12 mouse cellular contexts compared by ENCODE assay signal in genomic region chr13:113602882-113603342, GRCm38 (mm10). TPM values are rescaled to one million over a fixed set of nuclear protein-coding genes. Genes with fewer than 3 reads are reported as not detected.
DNase-seq lines count a peak whose midpoint lies in the region; ATAC-seq and TF ChIP-seq lines count a peak whose summit lies in the region.
"Had no signal": no experiment of that assay in that cellular context is flagged by ENCODE, and none has a peak within 500 bp of the region (broad histone marks: within the 10 kb centered on the region; RNA-seq: fewer than 3 reads in every experiment).

No protein-coding gene starts in this region.

- H3K4me3 ChIP-seq in gastrocnemius, adult 2 months: no peak overlapping the region
- H3K4me3 ChIP-seq in midbrain, embryonic 16.5 days (ENCODE audit: low read depth, low read length): no peak overlapping the region
- no peak overlapping the region for H3K4me3 ChIP-seq in midbrain, embryonic 14.5 days (replicated peaks; ENCODE audit: low read depth, low read length)
- H3K4me3 ChIP-seq in intestine, postnatal 0 days (ENCODE audit: low read depth, low read length): no peak overlapping the region
- H3K4me3 ChIP-seq in olfactory bulb, adult 2 months (ENCODE audit: insufficient read depth, low read depth, low read length): no peak overlapping the region
- no peak overlapping the region for H3K4me3 ChIP-seq in forebrain, embryonic 12.5 days (replicated peaks)
- H3K4me3 ChIP-seq: limb, embryonic 13.5 days; neural tube, embryonic 12.5 days had no signal

- DNase-seq in gastrocnemius, adult 2 months: peak; percentile 75
- DNase-seq in gastrocnemius, postnatal 25 days: no peak
- no peak for DNase-seq in midbrain, embryonic 14.5 days
- no peak for DNase-seq in layer of hippocampus, postnatal 10 days (ENCODE audit: low spot score in 2 of 2)
- DNase-seq: embryo, embryonic 11 days had no signal

- H3K4me1 ChIP-seq in midbrain, embryonic 16.5 days (ENCODE audit: control insufficient read depth, insufficient read depth, low read length): no peaks in the 10 kb centered on the region; the same call in 1 of the 2 replicates
- no peaks in the 10 kb centered on the region for H3K4me1 ChIP-seq in midbrain, embryonic 14.5 days (ENCODE audit: control insufficient read depth, insufficient read depth, low read length)
- 0 out of 2 replicates have a peak, but pooled peaks cover 6% of the 10 kb centered on the region for H3K4me1 ChIP-seq in intestine, postnatal 0 days (replicated peaks; ENCODE audit: control insufficient read depth, insufficient read depth, low read length)
- H3K4me1 ChIP-seq in olfactory bulb, adult 2 months (ENCODE audit: control insufficient read depth, insufficient read depth, low read length): peaks cover 44% of the 10 kb centered on the region
- peaks cover 15% of the 10 kb centered on the region for H3K4me1 ChIP-seq in forebrain, embryonic 12.5 days

- no peaks in the 10 kb centered on the region for H3K27me3 ChIP-seq in midbrain, embryonic 16.5 days (ENCODE audit: control insufficient read depth, insufficient read depth, low read depth, low read length)
- H3K27me3 ChIP-seq in midbrain, embryonic 14.5 days (ENCODE audit: control insufficient read depth, insufficient read depth, low read length): no peaks in the 10 kb centered on the region
- H3K27me3 ChIP-seq in intestine, postnatal 0 days (replicated peaks; ENCODE audit: control insufficient read depth, insufficient read depth, low read length): no peaks in the 10 kb centered on the region
- H3K27me3 ChIP-seq in forebrain, embryonic 12.5 days: no peaks in the 10 kb centered on the region
- H3K27me3 ChIP-seq: limb, embryonic 13.5 days; neural tube, embryonic 12.5 days had no signal

- intact Hi-C loops in gastrocnemius, adult 2 months (cut with DNase I): no loop called here

- H3K9me3 ChIP-seq in midbrain, embryonic 16.5 days (replicated peaks; ENCODE audit: control insufficient read depth, low read length, poor library complexity, severe bottlenecking): no peaks in the 10 kb centered on the region
- no peaks in the 10 kb centered on the region for H3K9me3 ChIP-seq in midbrain, embryonic 14.5 days (ENCODE audit: control insufficient read depth, low read length)
- no peaks in the 10 kb centered on the region for H3K9me3 ChIP-seq in intestine, postnatal 0 days (ENCODE audit: control insufficient read depth)
- H3K9me3 ChIP-seq in forebrain, embryonic 12.5 days: no peaks in the 10 kb centered on the region
- H3K9me3 ChIP-seq: limb, embryonic 13.5 days; neural tube, embryonic 12.5 days had no signal

- H3K27ac ChIP-seq in gastrocnemius, adult 2 months: peak overlapping the region; percentile 71
- no peak overlapping the region for H3K27ac ChIP-seq in midbrain, embryonic 16.5 days (ENCODE audit: low read length)
- no peak overlapping the region for H3K27ac ChIP-seq in midbrain, embryonic 14.5 days (replicated peaks; ENCODE audit: low read depth, low read length)
- peak overlapping the region; percentile 65 for H3K27ac ChIP-seq in intestine, postnatal 0 days (ENCODE audit: low read depth, low read length)
- peak overlapping the region; percentile 47; the same call in 1 of the 2 replicates for H3K27ac ChIP-seq in olfactory bulb, adult 2 months (ENCODE audit: insufficient read depth, low read depth, low read length)
- H3K27ac ChIP-seq in forebrain, embryonic 12.5 days: no peak overlapping the region
- H3K27ac ChIP-seq: limb, embryonic 13.5 days; neural tube, embryonic 12.5 days had no signal

- TF ChIP-seq POLR2A in olfactory bulb, adult 2 months (IDR thresholded peaks at IDR 0.05; ENCODE audit: insufficient read depth, low read depth, low read length): no peak

- ATAC-seq in midbrain, embryonic 16.5 days: 0 out of 2 replicates have a peak, but pooled peaks have one; percentile 29
- ATAC-seq in midbrain, embryonic 14.5 days (ENCODE audit: low FRiP score, low TSS enrichment): no peak
- ATAC-seq in intestine, postnatal 0 days: peak; percentile 88
- ATAC-seq in forebrain, embryonic 12.5 days (ENCODE audit: low FRiP score): no peak
- ATAC-seq: activated CD4-positive, CD25-positive, alpha-beta regulatory T cell, adult 4 months had no signal

- 84% methylated on average over 17 of the region's 17 CpGs for WGBS in midbrain, embryonic 16.5 days
- WGBS in midbrain, embryonic 14.5 days: 88% methylated on average over 17 of the region's 17 CpGs
- 45% methylated on average over 17 of the region's 17 CpGs for WGBS in intestine, postnatal 0 days
- 76% methylated on average over 17 of the region's 17 CpGs for WGBS in olfactory bulb, adult 2 months
- WGBS in forebrain, embryonic 12.5 days: 93% methylated on average over 17 of the region's 17 CpGs

- H3K4me2 ChIP-seq in midbrain, embryonic 16.5 days (ENCODE audit: low read length): no peak overlapping the region
- no peak overlapping the region for H3K4me2 ChIP-seq in midbrain, embryonic 14.5 days (ENCODE audit: low read length)
- peak overlapping the region; percentile 57 for H3K4me2 ChIP-seq in intestine, postnatal 0 days (replicated peaks; ENCODE audit: low read depth)
- H3K4me2 ChIP-seq in forebrain, embryonic 12.5 days: no peak overlapping the region
- H3K4me2 ChIP-seq: limb, embryonic 13.5 days; neural tube, embryonic 12.5 days had no signal

- no peak for TF ChIP-seq CTCF in gastrocnemius, adult 2 months (IDR thresholded peaks at IDR 0.05)
- no peak for TF ChIP-seq CTCF in intestine, postnatal 0 days (IDR thresholded peaks at IDR 0.05; ENCODE audit: low read depth)
- no peak for TF ChIP-seq CTCF in olfactory bulb, adult 2 months (IDR thresholded peaks at IDR 0.05; ENCODE audit: insufficient read depth, low read depth, low read length)

- no peak overlapping the region for H3K9ac ChIP-seq in midbrain, embryonic 16.5 days (ENCODE audit: low read depth, low read length)
- no peak overlapping the region for H3K9ac ChIP-seq in midbrain, embryonic 14.5 days (replicated peaks; ENCODE audit: low read length)
- H3K9ac ChIP-seq in intestine, postnatal 0 days (ENCODE audit: low read depth, low read length): peak overlapping the region; percentile 27; the same call in 1 of the 2 replicates
- no peak overlapping the region for H3K9ac ChIP-seq in forebrain, embryonic 12.5 days
- H3K9ac ChIP-seq: limb, embryonic 13.5 days; neural tube, embryonic 12.5 days had no signal

- no peaks in the 10 kb centered on the region for H3K36me3 ChIP-seq in midbrain, embryonic 16.5 days (ENCODE audit: control insufficient read depth, insufficient read depth, low read length)
- no peaks in the 10 kb centered on the region for H3K36me3 ChIP-seq in midbrain, embryonic 14.5 days (ENCODE audit: control insufficient read depth, insufficient read depth, low read length)
- no peaks in the 10 kb centered on the region for H3K36me3 ChIP-seq in intestine, postnatal 0 days (ENCODE audit: control insufficient read depth, insufficient read depth)
- 0 out of 2 replicates have a peak, but pooled peaks cover 5% of the 10 kb centered on the region for H3K36me3 ChIP-seq in forebrain, embryonic 12.5 days (replicated peaks)
- H3K36me3 ChIP-seq: neural tube, embryonic 12.5 days had no signal

RNA-seq across cellular contexts. Expression of gene Snx18, which starts 15.5 kb away (rescaled TPM):
- 10 to 100 TPM in 1 of 2 experiments, 1 to 10 TPM in 1; 9.2 to 13.6 TPM for total RNA-seq in gastrocnemius, adult 2 months (2021)
- total RNA-seq in gastrocnemius, postnatal 25 days (2021): 10 to 100 TPM in 1 of 2 experiments, 1 to 10 TPM in 1; 9.1 to 11.0 TPM
- 6.5 and 7.5 TPM in 2 replicates for polyA plus RNA-seq in midbrain, embryonic 16.5 days (2015; fragmentation: Nextera tagmentation; extraction: Ambion mirVana)
- 10.3 and 13.2 TPM in 2 replicates for polyA plus RNA-seq in midbrain, embryonic 14.5 days (2014; fragmentation: Nextera tagmentation; extraction: Ambion mirVana)
- 13.2 and 13.7 TPM in 2 replicates for polyA plus RNA-seq in intestine, postnatal 0 days (2015; fragmentation: Nextera tagmentation; extraction: Ambion mirVana)
- polyA plus RNA-seq in olfactory bulb, adult 2 months (2012; ENCODE audit: insufficient read depth, insufficient read length, low replicate concordance, missing spikeins): not detected in 2 replicates
- 15.3 and 18.2 TPM in 2 replicates for polyA plus RNA-seq in forebrain, embryonic 12.5 days (2016; fragmentation: Nextera tagmentation; extraction: Ambion mirVana)
- total RNA-seq in layer of hippocampus, postnatal 10 days (2021): 10 to 100 TPM; 23.4 to 24.7 TPM

Comparison
In these comparisons a context has a peak if more than half of its experiments do, and no peak if none do; other contexts are left out.
1. ATAC-seq: peak in midbrain, embryonic 16.5 days (single experiment) and intestine, postnatal 0 days (single experiment); none in midbrain, embryonic 14.5 days (single experiment) and forebrain, embryonic 12.5 days (single experiment).
2. H3K27ac ChIP-seq: peak in gastrocnemius, adult 2 months (single experiment), intestine, postnatal 0 days (single experiment) and olfactory bulb, adult 2 months (single experiment); none in midbrain, embryonic 16.5 days (single experiment), midbrain, embryonic 14.5 days (single experiment) and forebrain, embryonic 12.5 days (single experiment).